Mouse (Mus musculus): ENCODE measurements around the gene Lrp6. TPM values are rescaled to one million over a fixed set of nuclear protein-coding genes. Genes with fewer than 3 reads are reported as not detected.

Gene Lrp6
- total RNA-seq, 4 experiments from 2014 or later, result 43.5 to 48.0 (median 46.9) TPM

GRCm38 (mm10) chr6:134575288-134575741, 8.6 kb upstream of the Lrp6 start:
- DNase-seq (ENCODE audit: low spot score), result peak; percentile 62

- DNase-seq (ENCODE audit: low spot score), result no peak
Observed at GRCm38 (mm10) chr6:134567986-134568556, 1.3 kb upstream of the Lrp6 start.

GRCm38 (mm10) chr6:134566248-134566817, 432 bp downstream of the Lrp6 start:
- DNase-seq (ENCODE audit: low spot score), result no peak

GRCm38 (mm10) chr6:134565606-134566247, 1.0 kb downstream of the Lrp6 start:
- peak; percentile 33 for DNase-seq (ENCODE audit: low spot score)

- no peak for DNase-seq (ENCODE audit: low spot score)
Observed at GRCm38 (mm10) chr6:134564539-134564938, 2.2 kb downstream of the Lrp6 start.

- DNase-seq (ENCODE audit: low spot score), result no peak
Observed at GRCm38 (mm10) chr6:134559635-134560034, 7.1 kb downstream of the Lrp6 start.

GRCm38 (mm10) chr6:134558546-134559129, 8.1 kb downstream of the Lrp6 start:
- no peak for DNase-seq (ENCODE audit: low spot score)

GRCm38 (mm10) chr6:134557043-134557442, 9.7 kb downstream of the Lrp6 start:
- no peak for DNase-seq (ENCODE audit: low spot score)

GRCm38 (mm10) chr6:134556185-134556950, 10.4 kb downstream of the Lrp6 start:
- DNase-seq (ENCODE audit: low spot score), result no peak

GRCm38 (mm10) chr6:134555178-134555577, 11.6 kb downstream of the Lrp6 start:
- no peak for DNase-seq (ENCODE audit: low spot score)

- no peak for DNase-seq (ENCODE audit: low spot score)
Observed at GRCm38 (mm10) chr6:134554230-134554629, 12.5 kb downstream of the Lrp6 start.

GRCm38 (mm10) chr6:134551007-134551406, 15.8 kb downstream of the Lrp6 start:
- no peak for DNase-seq (ENCODE audit: low spot score)

- no peak for DNase-seq (ENCODE audit: low spot score)
Observed at GRCm38 (mm10) chr6:134550396-134550795, 16.4 kb downstream of the Lrp6 start.

GRCm38 (mm10) chr6:134544843-134545242, 21.9 kb downstream of the Lrp6 start:
- no peak for DNase-seq (ENCODE audit: low spot score)

- DNase-seq (ENCODE audit: low spot score), result no peak
Observed at GRCm38 (mm10) chr6:134544093-134544492, 22.7 kb downstream of the Lrp6 start.

GRCm38 (mm10) chr6:134543607-134544006, 23.2 kb downstream of the Lrp6 start:
- DNase-seq (ENCODE audit: low spot score), result no peak

- DNase-seq (ENCODE audit: low spot score), result no peak
Observed at GRCm38 (mm10) chr6:134542374-134542773, 24.4 kb downstream of the Lrp6 start.

GRCm38 (mm10) chr6:134540161-134540560, 26.6 kb downstream of the Lrp6 start:
- DNase-seq (ENCODE audit: low spot score), result no peak

GRCm38 (mm10) chr6:134539459-134539858, 27.3 kb downstream of the Lrp6 start:
- DNase-seq (ENCODE audit: low spot score), result no peak

GRCm38 (mm10) chr6:134538805-134539204, 28.0 kb downstream of the Lrp6 start:
- no peak for DNase-seq (ENCODE audit: low spot score)

GRCm38 (mm10) chr6:134537461-134538117, 29.2 kb downstream of the Lrp6 start:
- no peak for DNase-seq (ENCODE audit: low spot score)

Measured in heart, adult 8-10 months (tissue).